Mouse (Mus musculus) kidney, adult 18-20 months (tissue): ENCODE data around the gene Speg.

Experiments
- DNase-seq: peaks from one replicate; pipeline ENCODE4 v3.0.0; 2021

Gene Speg

GRCm38 (mm10) chr1:75398761-75399402 is 23.8 kb downstream of the Speg start:
- DNase-seq: peak; percentile 66

DNA sequence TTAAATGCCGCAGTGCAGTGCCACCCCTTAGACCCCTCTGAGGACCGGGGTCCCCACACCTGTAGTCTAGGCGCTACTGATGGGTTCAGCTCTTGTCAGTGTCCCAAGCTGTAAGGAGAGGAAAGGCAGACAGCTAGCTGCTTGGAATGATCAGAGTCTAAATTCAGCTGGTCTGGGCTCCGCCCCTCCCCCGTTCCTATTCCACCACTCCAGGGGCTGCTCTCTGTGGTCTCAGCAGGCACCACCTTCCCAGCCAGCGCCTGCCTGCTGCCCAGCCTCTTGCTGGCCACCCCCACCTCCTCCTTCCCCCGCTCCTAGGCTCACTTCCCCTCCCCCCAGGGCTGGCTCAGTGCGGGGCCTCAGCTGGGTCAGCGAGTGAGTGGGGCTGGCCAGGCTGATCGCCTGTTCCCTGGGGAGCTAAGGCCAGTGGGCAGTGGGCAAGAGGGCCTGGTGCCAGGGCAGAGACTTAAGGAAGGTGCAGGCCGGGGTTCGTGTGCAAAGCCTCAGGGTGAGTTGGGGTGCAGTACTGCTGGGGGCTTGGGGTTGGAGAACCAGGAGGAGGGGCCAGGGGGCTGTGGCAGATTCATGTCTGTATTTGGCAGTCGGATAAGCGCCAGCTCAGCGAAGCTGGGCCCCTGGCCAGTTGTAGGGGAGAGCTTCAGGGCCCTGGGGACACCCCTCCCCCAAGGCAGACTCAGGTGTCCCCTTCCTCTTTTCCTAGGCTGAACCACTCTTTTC is 24.8 kb downstream of the Speg start:
- no peak for DNase-seq

DNA sequence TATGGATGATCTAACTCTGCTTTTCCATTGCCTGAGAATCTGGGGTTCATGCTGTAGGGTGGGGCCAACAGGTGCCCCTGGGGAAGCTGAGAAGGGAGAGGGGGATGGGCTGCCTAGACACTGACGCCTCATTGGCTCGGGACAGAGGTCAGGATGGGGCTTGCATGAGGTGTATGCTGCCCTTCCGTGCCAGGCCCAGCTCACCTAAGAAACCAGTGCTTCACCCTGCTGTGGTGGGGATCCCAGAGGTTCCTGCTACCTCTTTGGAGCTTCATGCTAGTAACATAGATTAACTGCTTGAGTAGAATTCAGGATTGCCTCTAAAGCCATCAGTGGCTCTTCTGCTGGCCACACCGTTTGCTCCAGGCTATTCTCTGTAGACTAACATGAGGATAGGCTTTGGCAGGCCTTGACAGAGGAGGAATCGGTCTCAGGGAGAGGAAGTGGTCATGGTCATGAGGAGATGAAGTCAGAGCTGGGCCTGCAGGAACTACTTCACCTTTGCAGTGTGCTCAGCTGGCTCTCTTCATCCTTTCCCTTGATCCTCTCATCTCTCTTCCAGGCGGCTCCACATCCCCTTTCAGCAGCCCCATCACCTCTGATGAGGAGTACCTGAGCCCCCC is 25.5 kb downstream of the Speg start:
- DNase-seq: no peak

DNA sequence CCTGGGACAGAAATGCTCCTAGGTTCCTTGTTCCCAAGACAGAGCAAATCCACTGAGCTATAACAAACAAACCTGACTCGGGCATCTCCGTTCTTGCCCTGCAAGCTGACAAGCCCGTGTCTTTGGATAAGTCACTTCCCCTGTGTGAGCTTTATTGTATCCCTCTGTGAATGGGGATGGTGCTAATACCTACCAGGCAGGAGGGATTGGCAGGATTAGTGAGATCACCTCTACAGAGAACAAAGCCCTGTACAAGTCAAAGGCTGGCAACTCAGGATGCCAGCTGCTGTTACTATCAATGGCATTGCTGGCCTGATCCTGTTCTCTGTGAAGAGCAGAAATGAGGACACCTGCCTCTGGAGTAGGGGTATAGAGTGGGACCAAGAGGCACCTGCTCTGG is 30.4 kb downstream of the Speg start:
- DNase-seq: no peak

DNA sequence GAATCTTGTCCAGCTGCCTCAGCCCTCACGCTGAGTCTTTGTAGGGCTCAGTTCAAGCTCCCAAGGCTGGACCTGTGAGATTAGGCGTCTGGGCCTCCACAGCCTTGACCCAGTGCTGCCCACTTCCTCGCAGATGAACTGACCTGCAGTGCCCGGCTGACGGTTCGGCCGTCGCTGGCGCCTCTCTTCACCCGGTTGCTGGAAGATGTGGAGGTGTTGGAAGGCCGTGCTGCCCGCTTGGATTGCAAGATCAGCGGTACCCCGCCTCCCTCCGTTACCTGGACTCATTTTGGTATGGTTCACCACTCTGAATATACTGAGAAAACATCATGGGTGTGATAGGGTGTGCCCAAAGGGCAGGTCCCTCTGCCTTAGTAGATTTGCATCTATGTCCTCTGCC is 31.1 kb downstream of the Speg start:
- no peak for DNase-seq

- no peak for DNase-seq
These were observed 32.0 kb downstream of the Speg start for GRCm38 (mm10) chr1:75407056-75407455.

- no peak for DNase-seq
These were observed 33.1 kb downstream of the Speg start for GRCm38 (mm10) chr1:75408210-75408609.

- no peak for DNase-seq
These were observed 34.9 kb downstream of the Speg start for GRCm38 (mm10) chr1:75409950-75410349.

DNA sequence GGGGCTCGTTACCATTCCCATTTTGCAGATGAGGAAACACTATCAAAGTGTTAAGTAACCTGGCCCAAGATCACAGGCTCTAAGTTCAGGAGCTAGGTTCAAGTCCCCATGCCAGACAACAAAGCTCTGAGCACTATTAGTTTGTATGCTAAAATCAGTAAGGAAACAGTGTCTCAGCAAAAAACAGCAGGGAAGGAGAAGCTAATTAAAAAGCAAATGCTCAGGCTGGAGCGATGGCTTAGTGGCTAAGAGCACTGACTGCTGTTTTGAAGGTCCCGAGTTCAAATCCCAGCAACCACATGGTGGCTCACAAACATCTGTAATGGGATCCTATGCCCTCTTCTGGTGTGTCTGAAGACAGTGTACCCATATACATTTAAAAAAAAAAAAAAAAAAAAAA is 37.1 kb downstream of the Speg start:
- no peak for DNase-seq

DNA sequence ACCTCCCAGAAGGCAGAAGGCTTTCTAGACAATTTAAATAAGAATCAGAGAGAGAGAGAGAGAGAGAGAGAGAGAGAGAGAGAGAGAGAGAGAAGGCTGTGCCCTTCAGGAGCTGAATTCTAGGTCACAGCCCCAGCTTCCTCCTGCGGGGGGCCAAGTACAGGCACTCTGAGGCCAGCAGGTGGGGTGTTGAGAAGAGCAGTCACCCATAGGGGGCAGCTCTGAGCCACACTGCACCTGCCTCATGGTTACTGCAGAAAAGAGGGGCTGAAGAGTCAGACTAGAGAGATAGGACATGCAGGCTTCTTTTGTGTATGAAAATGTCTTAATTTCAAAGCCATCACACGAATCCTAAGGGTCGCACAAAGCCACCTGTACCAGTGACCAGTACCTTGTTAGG is 38.7 kb downstream of the Speg start:
- peak; percentile 24 for DNase-seq

- no peak for DNase-seq
These were observed 46.7 kb downstream of the Speg start for GRCm38 (mm10) chr1:75421794-75422193.

GRCm38 (mm10) chr1:75422216-75422822 is 47.2 kb downstream of the Speg start:
- DNase-seq: no peak

DNA sequence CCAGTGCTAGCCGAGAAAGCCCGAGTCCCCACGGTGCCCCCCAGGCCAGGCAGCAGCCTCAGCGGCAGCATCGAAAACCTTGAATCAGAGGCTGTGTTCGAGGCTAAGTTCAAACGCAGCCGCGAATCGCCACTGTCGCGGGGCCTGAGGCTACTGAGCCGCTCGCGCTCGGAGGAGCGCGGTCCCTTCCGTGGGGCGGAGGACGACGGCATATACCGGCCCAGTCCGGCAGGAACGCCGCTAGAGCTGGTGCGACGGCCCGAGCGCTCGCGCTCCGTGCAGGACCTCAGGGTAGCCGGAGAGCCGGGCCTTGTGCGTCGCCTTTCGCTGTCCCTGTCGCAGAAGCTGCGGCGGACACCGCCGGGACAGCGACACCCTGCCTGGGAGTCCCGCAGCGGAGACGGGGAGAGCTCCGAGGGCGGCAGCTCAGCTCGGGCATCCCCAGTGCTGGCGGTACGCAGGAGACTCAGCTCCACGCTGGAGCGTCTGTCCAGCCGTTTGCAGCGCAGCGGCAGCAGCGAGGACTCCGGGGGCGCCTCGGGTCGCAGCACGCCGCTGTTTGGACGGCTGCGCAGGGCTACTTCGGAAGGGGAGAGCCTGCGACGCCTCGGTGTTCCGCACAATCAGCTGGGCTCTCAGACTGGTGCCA is 47.9 kb downstream of the Speg start:
- peak; percentile 29 for DNase-seq

GRCm38 (mm10) chr1:75423780-75424390 is 48.8 kb downstream of the Speg start:
- DNase-seq: no peak

GRCm38 (mm10) chr1:75425796-75426471 is 50.8 kb downstream of the Speg start:
- peak; percentile 39 for DNase-seq

DNA sequence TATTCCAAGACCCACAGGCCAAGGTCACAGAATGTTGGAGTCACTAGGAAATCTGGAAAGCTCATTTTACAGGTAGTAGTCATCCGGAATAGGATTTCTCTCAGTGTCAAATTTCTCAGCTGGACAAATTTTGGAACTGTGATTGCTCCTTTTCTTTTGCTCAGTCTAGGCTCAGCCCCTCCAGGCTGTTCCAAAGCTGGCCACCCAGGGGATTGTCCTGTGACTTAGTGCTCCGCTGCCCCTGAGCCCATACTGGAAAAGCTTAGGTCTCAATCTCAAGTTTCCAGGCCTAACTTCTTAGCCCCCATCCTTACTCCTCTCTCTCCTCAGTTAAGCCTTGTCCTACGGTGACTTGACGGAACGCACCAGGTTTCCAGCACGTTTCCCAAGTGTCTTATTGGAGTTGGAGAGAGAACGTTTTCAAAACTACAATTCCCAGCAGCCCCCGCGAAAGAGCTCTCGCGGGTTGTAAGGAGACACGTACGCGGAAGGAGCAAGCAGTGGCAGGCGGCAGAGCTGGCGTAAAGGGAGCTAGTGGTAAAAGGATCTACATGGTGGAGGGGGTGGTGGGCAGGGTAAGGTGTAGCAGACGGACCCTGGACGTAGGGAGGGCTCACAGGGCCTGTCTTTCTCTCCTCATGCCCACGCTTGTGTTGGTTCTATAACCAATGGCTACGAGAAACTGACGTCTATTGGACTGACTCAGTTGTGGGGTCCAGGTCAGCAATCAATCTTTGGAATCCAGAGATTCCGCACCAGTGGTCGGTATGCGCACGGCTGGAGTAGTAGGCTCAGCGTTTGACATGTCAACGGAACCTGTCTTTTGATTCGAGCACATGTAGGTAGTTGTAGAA is 60.6 kb downstream of the Speg start, which contains the start of gene Gmppa:
Gene Gmppa, plus strand, starts transcription at position 456 of the 854 bp plus-strand sequence.
- DNase-seq: peak; percentile 85

- DNase-seq: no peak
These were observed 63.7 kb downstream of the Speg start for GRCm38 (mm10) chr1:75438782-75439181.

DNA sequence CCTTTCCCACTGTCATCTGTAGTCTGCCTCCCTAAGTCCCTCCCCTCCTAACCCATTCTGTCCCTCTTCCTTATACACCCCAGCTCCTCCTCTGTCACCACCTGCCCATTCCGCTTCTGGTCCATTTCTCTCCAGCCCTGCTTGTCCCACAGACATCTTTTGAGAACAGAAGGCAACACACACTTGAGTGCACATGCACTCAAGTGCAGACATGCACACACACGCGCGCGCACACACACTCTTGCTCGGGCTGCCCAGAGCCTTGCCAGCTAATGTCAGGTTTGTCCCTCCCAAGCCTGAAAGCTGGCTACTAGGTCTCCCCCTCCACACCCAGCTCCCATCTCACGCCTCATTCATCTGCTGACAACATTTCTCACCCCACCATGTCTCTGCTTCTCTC is 65.6 kb downstream of the Speg start:
- no peak for DNase-seq

DNA sequence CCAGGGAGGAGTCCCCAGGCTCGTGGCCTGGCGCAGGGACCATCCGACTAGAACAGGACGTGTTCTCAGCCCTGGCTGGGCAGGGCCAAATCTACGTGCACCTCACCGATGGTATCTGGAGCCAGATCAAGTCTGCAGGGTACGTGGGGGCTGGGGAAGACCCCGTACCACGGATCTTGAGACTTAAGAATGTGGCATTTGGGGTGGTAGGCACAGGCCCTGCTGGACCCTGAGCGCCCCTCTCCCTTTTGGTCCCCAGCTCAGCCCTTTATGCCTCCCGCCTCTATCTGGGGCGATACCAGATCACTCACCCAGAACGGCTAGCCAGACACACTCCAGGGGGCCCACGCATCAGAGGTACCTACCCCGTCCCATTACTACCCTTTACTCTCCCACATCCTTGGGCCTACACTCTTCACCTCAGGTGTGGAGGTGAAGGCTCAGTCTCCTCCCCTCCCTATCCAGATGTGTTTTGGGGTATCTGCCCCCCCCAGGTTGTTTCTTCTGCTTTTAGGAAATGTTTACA is 66.4 kb downstream of the Speg start:
- DNase-seq: no peak

- DNase-seq: no peak
These were observed 67.1 kb downstream of the Speg start for GRCm38 (mm10) chr1:75442171-75442570.

DNA sequence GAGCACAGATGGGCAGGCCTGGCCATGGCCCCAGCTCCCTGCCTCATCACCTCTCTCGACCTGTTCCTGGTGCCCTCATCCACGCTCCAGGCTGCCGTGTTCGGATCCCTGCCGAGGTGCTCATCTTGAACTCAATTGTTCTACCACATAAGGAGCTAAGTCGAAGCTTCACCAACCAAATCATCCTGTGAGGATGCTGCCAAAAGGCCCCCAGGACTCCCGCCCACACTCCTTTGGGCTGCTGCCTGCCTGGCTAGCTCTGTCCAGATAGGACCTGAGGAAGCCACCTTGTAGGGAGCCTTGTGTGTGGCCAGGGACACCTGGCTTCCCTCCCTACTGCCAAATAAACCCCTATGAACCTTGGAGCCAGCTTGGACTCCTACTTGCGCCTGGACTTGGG is 67.7 kb downstream of the Speg start:
- no peak for DNase-seq
